Mouse (Mus musculus) thymus, postnatal 25 days (tissue): ENCODE data around the gene Pi4k2a.

Experiments
- DNase-seq: peaks from one replicate; pipeline ENCODE4 v3.0.0; 2022

The Pi4k2a gene

DNA sequence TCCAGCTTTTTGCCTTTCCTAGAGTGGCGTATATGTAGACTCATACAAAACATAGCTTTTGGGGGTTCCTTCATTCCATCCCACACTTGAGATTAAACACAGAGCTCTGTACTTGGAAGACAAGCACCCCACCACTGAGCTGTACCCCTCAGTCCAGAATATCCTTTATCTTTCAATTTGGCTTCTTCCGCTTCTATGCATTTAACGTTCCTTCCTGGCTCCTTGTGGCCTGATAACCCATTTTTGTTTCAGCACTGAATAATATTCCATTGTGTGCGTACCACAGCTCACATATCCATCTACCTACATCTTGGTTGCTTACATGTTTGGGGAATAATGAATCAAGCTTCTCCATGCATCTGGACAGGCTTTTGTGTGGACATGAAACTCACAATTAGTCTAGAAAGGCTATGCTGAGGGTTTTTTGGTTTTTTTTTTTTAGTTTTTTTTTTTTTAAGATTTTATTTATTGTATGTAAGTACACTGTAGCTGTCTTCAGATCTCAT, 47.0 kb downstream of the Pi4k2a start:
- no peak for DNase-seq

DNA sequence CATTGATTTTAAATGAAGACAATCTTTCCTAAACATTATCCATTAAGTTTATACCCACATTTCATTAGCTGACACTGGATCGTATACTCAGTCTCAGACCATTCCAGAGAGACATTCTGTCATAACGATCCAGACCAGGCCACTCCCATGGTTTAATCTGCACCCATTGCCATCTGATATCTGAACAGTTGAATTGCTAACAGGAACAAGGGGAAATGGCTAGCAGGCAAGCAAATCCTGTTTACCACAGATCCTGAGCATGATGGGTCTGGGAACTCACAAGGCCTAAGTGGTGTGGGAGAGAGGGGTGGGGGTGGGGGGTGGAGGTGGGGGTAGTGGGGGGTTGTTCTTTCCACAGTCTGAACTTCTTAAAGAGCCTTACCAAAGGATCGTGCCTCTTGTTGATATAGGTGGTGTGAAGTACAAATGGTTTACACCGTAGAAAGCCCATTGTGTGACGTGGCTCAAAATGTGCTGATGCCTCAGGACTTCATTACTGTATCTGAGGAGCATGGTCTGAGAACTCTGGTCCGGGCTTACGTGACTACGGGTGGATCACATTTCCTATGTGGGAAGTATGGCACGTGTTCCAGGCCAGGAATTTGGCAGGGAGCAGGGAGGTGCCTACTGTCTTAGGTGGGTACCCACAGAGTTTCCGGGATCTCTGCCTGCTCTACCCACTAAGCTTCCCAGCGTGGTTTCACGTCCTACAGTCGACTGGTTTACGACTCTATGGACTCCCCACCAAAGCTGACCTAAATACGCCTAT, 48.4 kb downstream of the Pi4k2a start:
- DNase-seq = no peak

DNA sequence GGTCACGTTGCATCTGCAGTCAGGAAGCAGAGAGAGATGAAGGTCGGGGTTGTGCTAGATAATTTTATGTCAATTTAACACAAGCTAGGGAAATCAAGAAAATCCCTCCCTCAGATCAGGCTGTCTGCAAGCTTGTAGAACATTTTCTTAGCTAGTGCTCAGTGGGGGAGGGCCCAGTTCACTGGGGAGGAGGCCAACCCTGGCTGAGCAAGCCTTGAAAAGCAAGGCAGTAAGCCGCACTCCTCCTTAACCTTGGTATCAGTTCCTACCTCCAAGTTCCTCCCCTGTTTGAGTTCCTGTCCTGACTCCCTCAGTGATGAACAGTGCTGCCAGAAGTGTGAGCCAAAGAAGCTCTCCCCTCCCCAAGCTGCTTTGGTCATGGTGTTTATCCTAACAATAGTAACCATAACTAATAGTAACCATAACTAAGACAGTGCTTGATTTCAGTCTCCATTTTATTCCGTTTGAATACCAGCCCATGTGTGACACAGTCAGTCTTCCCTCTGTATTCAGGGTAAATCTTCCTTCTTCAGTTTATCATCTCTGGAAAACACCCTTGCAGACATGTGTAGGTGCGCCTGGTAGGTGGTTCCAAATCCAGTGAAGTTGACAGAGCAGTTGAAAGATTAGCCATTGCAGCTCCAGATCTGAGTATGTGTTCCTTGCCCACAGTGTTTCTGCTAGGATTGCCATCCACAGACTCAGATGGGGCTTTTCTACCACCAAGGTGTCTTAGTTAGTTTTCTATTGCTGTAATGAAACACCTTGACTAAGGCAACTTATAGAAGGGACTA, 49.7 kb downstream of the Pi4k2a start:
- no peak for DNase-seq

DNA sequence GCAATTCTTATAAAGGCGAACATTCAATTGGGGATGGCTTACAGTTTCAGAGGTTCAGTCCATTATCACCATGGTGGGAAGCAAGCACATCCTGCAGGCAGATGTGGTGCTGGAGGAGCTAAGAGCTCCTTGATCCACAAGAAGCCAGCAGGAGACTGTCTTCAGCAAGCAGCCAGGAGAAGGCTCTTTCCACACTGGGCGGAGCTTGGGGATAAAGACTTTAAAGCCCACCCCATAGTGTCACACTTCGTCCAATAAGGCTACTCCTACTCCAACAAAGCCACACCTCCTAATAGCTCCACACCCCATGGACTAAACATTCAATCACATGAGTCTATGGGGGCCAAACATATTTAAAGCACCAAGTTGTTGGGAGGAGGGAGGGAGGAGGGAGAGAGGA, 51.7 kb downstream of the Pi4k2a start:
- DNase-seq = no peak

DNA sequence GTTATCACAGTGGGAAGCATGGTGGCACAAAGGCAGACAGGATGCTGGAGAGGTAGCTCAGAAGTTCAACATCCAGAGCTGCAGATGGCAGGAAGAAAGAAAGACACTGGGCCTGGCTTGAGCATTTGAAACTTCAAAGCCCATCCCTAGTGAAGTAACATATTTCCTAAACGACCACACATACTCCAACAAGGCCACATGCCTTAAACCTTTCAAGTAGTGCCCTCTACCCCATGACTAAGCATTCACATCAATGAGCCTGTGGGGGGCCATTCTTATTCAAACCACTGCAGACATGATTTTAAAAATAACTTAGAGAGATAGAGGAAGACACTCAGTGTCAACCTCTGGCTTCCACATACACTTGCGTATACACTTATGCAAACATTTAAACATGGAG, 52.5 kb downstream of the Pi4k2a start:
- no peak for DNase-seq

DNA sequence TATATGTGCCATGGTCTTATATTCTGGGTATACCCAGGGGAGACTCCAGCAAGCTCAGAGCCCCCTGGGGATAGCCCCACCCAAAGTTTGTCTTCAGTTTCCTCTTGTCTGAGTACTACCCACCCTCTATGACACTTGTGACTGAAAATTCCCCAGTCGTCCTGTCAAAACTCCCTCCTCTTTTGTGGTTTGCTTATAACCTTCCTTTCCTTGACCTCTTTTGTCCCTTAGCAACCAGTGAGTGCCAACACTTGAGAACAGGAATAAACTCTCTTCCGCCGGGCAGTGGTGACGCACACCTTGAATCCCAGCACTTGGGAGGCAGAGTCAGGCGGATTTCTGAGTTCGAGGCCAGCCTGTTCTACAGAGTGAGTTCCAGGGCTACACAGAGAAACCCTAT, 53.8 kb downstream of the Pi4k2a start:
- no peak for DNase-seq

DNA sequence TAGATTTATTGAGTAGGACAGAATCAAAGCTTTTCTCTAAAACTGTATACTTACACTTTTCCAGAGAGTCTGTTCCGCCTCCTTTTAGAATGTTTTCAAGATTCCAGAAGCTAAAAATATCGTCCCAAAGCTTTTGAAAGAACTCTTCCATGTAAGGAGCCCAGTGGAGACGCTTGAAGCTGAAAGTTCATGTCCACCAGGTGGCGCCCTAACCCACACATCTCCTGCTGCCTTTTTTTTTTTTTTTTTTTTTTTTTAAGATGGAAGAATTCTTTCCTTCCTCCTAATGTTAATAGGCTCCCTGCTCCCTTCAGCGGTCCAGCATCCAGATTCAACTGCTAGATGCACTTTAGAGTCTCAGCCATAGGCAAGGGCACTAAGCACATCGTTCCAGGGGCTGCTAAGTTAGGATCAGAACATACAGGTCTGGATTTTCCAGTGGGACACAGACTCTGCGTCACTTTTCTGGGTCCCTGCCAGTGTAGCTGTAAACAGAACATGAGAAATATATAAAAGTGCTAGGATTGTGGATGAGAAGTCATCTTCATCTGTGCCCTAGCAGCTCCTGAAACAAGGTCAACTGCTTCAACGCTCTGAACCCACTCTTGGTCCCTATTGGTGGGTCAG, 54.4 kb downstream of the Pi4k2a start:
- peak; percentile 77 for DNase-seq

DNA sequence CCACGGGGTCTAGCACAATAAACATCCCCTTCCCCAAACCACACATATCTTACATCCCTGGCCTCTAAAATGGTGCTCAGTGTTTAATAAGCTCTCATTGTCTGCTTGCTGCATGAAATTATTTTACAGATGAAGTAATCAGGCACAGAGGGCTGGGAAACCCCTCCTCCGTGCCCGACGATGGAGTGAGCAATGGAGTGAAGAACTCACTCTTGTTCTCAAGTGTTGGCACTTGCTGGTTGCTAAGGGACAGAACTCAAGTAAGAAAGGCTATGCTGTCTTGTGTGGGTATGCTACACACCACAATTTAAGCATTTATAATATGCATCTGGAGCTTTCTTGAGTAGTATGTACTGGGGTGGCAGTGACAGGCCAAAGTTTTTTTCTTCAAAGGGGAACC, 54.9 kb downstream of the Pi4k2a start:
- no peak for DNase-seq

DNA sequence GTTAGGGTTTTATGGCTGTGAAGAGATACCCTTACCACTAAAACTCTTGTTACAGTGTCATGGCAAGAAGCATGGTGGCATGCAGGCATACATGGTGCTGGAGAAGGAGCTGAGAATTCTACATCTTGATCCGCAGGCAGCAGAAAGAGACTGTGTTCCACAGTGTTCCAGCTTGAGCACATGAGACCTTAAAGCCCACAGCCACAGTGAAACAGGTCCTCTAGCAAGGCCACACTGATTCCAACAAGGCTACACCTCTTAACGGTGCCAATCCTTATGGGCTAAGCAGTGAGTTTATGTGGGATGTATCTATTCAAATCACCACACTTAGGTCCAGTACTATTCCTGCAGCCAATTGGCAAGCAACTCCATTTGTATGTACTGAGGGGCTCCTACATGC, 55.5 kb downstream of the Pi4k2a start:
- DNase-seq = no peak

DNA sequence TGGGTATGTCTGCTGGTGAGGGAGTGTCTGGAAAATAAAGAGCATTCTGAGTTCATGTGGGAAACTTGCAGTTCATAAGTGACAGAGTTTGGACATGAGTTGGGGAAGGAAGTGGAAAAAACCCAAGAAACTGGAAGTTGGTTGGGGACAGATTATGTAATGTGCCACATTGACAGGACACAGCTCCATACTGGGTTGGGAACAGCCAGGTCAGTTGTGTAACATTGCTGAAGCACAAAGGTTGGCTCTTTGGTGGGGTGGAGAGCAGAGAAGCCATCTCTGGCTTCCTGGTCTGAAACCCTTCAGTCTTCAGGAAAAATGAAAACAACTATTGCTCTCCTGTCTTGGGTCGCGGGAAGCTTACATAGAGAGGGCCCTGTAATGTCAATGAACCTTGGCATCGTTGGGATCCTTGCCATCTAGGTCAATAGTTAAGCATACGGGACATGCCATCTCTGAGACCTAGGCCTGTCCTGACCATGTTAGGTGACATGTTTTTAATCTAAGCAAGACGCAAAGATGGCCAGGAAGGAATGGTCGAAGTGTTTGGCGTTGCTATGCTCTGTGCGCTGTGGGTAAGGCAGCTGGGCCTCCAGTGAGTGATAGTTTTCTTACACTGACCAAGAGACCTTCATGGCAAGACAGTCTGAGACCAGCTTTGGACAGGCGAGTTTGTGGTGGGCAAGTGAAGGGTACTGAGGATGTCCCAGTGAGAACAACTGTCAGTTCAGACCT, 56.2 kb downstream of the Pi4k2a start:
- DNase-seq = no peak

DNA sequence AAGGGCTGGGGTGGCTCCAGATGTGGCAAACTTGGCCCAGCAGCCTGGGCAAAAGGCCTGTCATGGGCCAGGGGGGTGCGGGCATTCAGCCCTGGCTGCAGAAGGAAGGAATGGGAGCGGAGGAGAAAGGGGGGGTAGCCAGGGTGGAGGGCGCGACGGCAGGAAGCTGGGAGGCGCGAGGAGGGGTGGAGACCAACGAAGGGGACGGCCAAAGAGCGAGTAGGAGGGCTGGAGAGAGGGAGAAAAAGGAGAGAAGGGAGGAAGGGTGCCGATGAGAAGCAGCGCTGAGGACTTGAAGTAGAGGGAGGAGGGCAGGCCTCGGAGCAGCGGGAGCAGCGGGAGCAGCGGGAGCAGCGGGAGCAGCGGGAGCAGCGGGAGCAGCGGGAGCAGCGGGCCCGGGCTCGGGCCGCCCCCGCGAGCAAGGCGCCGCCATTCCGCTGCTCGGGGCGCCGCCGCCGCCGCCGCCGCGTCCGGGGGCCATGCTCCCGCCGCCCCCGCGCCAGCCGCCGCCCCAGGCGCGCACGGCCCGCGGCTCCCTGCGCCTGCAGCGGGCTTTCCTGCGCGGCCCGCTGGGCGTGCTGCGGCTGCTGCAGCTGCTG, 57.0 kb downstream of the Pi4k2a start, which contains the start of gene Marveld1:
Marveld1 (plus strand) TSS at position 231 of the 599 bp plus-strand sequence.
- peak; percentile 55 for DNase-seq

DNA sequence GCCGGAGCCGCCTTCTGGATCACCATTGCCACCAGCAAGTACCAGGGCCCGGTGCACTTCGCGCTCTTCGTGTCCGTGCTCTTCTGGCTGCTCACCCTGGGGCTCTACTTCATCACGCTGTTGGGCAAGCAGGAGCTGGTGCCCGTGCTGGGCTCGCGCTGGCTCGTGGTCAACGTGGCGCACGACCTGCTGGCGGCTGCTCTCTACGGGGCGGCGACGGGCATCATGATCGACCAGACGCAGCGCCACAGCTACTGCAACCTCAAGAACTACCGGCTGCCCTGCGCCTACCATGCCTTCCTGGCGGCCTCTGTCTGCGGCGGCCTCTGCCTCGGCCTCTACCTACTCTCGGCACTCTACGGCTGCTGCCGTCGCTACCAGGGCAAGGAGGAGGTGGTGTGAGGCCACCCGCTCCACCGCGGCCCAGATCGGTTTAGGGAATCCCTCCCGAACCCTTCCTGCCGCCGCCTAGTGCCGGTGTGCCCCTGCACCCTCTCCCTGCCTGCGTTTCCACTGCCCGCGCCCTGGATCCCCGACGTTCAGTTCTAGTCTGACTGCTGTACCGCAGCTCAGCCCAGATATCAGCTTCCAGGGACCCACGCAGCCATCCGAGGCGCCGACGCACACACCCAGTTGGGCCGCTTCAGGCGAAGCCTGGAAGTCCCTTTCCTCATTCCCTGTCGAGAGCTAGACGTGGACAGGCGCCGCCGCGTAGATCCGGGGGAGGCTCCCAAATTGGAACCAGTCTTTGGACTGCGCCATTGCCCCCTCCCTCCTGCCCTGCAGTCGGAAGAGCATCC, 57.7 kb downstream of the Pi4k2a start:
- peak; percentile 51 for DNase-seq

DNA sequence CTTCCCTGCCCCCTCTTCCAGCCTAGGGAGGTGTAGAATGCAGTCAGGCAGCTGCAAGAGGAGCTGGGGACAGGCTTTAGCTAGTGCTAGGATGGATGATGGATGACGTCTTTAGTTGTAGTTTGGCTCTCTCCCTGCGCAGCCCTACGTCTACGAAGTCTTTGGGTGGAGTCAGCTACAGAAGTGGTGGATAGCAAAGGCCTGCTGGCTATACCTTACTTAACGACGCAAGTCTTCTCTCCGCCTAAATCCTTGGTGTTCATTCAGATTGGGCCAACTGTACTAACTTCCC, 58.2 kb downstream of the Pi4k2a start:
- no peak for DNase-seq

DNA sequence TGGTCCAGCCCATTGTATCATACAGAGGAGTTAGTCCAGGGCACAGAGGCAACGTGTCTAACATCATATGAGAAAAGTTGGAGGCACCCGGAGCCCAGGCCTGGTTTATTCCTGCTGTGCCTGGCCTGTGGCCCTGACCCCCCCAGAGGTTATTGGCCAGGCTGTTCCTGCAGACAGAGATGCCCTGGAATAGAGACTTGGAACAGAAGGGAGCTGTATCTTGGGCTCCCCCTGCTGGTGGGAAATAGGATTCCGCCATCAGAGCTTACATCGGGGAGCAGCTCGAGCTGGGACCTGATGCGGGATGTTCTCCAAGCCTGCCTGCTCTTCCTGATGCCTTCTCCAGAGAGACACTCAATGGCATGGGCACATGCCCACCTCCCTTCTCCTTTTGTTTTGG, 61.7 kb downstream of the Pi4k2a start:
- DNase-seq = peak; percentile 72

DNA sequence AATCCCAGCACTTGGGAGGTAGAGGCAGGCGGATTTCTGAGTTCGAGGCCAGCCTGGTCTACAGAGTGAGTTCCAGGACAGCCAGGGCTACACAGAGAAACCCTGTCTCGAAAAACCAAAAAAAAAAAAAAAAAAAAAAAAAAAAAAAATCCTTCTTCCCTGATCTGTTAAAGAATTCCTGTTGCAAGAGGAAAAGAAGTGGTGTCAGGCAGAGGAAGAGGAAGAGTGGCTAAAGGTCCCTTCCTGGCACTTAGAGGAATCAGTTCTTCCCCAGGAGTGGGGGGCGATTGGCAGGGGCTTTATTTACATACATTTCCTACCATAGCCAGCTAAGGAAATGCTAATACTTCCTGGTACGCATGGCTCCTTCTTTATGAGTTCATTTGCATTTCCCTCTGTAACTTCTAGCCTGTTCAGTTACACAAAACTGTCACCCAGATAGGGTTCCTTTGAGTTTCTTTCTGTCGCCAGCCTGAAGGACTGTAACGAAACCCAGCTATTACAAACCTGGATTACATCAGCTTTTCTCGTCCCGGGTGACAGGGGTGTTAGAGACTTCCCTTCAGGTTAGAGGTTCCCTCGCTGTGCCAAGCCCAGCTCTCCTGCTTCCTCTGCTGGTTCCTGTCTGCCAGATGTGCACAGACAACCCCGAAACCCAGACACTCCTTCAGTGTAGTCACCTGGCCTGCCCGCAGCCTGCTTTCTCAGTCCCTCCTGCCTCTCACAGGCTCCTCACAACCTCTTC, 67.4 kb downstream of the Pi4k2a start:
- peak; percentile 20 for DNase-seq

DNA sequence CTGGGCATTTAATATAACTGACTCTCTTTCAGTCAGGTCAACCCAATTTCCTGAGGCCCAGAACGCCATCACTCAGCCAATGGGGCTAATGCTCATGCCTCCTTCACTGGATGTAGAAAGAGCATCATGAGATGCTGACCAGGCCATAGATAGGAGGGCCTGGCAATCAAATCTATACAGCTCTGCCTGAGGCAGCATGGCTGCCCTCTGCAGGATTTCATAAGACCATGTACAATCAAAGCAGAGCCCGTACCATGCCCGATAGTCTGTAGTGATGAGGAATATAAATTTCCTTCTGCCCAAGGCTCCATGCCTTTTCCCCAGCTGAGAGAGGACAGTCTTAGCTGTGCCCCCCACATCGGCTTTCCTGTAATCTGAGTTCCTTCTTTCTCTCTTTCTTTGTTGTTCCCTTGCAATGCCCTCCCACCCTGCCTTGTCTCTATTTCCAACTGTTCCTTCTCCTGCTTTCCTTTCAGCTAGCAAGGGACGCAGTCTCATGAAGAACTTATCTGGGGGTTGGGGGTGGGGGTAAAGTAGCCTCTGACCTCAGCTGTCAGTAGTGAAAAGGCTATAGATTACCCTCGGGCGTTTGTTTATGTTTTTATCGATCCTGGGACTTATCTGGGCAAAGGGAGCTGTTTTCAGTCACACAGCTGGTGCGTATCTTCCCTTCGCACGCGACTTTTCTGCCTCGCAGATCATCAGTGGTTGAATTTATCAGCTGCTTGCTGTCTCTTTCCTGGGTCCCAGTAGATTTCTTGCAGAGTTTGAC, 68.2 kb downstream of the Pi4k2a start:
- DNase-seq = no peak

DNA sequence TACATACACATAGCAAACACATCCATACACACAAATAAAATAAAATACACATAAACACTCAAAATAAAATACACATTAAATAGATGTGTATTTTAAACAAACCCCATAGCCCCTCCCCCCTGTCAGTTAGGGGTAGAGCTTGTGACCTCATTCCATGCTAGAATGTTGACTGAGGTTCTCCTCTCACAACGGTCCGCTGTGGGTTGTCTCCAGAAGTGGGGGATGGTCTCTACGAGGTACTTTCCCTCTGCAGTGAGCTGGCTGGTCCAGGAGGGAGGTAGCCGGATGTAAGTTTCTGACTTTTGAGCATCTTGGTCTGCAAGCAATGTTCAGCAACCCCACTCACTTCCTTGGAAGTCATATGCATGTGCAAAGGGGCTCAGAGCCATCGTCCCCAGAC, 73.5 kb downstream of the Pi4k2a start, which contains the start of gene Zfyve27:
Zfyve27 (plus strand) TSS at position 188 of the 400 bp plus-strand sequence.
- DNase-seq = no peak

DNA sequence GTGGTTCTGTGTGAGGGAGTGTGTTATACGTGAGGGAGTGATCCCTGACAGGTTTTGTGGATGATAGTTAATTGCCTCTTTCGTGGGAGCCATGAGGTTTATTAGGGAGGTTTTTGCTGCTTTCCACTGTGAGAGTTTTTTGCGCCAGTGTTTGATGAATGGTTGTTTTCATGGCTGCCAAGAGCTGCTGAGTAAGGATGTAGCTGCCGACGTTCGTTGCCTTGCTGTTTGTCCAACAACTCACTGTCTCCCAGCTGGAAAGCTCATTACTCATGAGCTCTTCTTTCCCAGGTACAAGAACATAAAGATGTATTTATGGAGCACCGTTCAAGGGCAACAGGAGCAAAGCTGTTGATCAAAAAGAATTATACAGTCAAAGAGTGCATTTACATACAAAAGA, 73.9 kb downstream of the Pi4k2a start:
- no peak for DNase-seq

DNA sequence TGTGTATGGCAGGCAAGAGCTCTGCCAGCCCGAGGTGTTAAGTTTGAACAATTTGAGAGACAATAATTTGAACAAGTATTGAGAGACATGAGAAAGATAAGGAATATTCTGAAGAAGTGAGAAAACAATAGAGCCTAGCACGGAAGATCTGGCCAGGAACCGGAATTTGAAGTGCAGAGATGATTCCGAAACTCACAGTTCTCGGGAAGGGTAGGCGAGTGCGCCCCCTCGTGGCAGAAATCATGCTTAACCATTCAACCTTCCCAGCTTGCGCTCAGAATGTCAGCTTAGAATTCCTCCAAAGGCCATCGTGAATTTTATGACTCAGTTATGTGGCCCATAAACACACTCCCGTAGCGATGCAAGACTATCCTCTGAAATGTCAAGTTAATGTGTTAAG, 75.9 kb downstream of the Pi4k2a start:
- DNase-seq = peak; percentile 86

DNA sequence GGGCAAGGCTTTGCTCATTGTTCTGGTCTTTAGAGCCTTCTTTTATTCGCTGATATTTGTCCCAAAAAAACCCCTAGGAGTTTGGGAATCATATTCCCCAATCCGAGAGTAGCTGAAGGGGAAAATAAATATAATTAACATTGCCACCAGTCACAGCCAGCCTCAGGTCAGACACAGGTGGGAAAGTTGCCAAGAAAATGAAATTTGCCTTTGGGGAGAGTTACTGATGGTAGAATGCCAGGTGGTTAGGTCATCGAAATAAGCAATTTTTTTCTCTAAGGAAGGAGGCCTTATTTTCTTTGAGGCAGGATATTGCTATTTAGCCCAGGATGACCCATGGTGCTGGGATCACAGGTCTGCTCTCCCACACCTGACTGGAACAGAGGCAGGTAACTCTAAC, 76.5 kb downstream of the Pi4k2a start:
- no peak for DNase-seq
